Mouse (Mus musculus) MEL (cell line): Measurements from ENCODE around the gene Ptgs1.

Source experiments
- CTCF ChIP-seq, 3 experiments: IDR thresholded peaks in 2 of 3; conservative IDR thresholded peaks in 1 of 3; 2 replicates each; pipeline ENCODE4 v1.5.1; 2011 to 2012; ENCODE audit warnings: low read length in 3 of 3, low read depth in 2 of 3, mild to moderate bottlenecking in 2 of 3, improper control_type of control experiment in 1 of 3, inconsistent platforms in 1 of 3, mixed read lengths in 1 of 3, moderate library complexity in 1 of 3; ENCODE audit not compliant: control insufficient read depth in 1 of 3, insufficient read depth in 1 of 3, poor library complexity in 1 of 3, severe bottlenecking in 1 of 3
- GATA1 ChIP-seq: IDR thresholded peaks from 2 replicates; pipeline ENCODE4 v1.6.1; 2011; ENCODE audit warnings: low read depth, low read length, improper control_type of control experiment
- MAX ChIP-seq: IDR thresholded peaks from 2 replicates; pipeline ENCODE4 v1.6.1; 2011; ENCODE audit warnings: low read length, improper control_type of control experiment
- MXI1 ChIP-seq: IDR thresholded peaks from 2 replicates; pipeline ENCODE4 v1.6.1; 2011; ENCODE audit warnings: mild to moderate bottlenecking, low read depth, low read length, improper control_type of control experiment
- POLR2A ChIP-seq, 2 experiments: IDR thresholded peaks; 2 replicates each; pipeline ENCODE4 v1.6.1; 2011 to 2012; ENCODE audit warnings: low read length in 2 of 2, mild to moderate bottlenecking in 2 of 2, control low read depth in 1 of 2, improper control_type of control experiment in 1 of 2, low read depth in 1 of 2, moderate library complexity in 1 of 2; ENCODE audit not compliant: control insufficient read depth in 1 of 2, insufficient read depth in 1 of 2, poor library complexity in 1 of 2
- RAD21 ChIP-seq: IDR thresholded peaks from 2 replicates; pipeline ENCODE4 v1.6.1; 2011; ENCODE audit warnings: mild to moderate bottlenecking, low read depth, low read length, improper control_type of control experiment
- TAL1 ChIP-seq: IDR thresholded peaks from 2 replicates; pipeline ENCODE4 v1.6.1; 2012; ENCODE audit warnings: mild to moderate bottlenecking, inconsistent platforms, low read length, moderate library complexity, mixed read lengths
- ZKSCAN1 ChIP-seq: IDR thresholded peaks from 2 replicates; pipeline ENCODE4 v1.6.1; 2012; ENCODE audit warnings: low read depth, mild to moderate bottlenecking, inconsistent platforms, low read length, improper control_type of control experiment, moderate library complexity

- TF ChIP-seq POLR2A (IDR thresholded peaks at IDR 0.05; ENCODE audit: control insufficient read depth in 1 of 2, insufficient read depth in 1 of 2, low read depth in 1 of 2, low read length in 2 of 2, poor library complexity in 1 of 2): no peak
- TF ChIP-seq CTCF (IDR thresholded peaks at IDR 0.05 in 2 of 3, conservative IDR thresholded peaks at IDR 0.05 in 1 of 3; ENCODE audit: control insufficient read depth in 1 of 3, insufficient read depth in 1 of 3, low read depth in 2 of 3, low read length in 3 of 3, poor library complexity in 1 of 3, severe bottlenecking in 1 of 3): no peak
- no peak for TF ChIP-seq MAX
- no peak for TF ChIP-seq RAD21
- TF ChIP-seq TAL1: no peak
- TF ChIP-seq MXI1: no peak
- TF ChIP-seq ZKSCAN1: no peak
- TF ChIP-seq GATA1: no peak
These were observed 39.2 kb downstream of the Ptgs1 start for GRCm38 (mm10) chr2:36269458-36269857.
